Mouse (Mus musculus): ENCODE data around the gene Klc3.

DNA sequence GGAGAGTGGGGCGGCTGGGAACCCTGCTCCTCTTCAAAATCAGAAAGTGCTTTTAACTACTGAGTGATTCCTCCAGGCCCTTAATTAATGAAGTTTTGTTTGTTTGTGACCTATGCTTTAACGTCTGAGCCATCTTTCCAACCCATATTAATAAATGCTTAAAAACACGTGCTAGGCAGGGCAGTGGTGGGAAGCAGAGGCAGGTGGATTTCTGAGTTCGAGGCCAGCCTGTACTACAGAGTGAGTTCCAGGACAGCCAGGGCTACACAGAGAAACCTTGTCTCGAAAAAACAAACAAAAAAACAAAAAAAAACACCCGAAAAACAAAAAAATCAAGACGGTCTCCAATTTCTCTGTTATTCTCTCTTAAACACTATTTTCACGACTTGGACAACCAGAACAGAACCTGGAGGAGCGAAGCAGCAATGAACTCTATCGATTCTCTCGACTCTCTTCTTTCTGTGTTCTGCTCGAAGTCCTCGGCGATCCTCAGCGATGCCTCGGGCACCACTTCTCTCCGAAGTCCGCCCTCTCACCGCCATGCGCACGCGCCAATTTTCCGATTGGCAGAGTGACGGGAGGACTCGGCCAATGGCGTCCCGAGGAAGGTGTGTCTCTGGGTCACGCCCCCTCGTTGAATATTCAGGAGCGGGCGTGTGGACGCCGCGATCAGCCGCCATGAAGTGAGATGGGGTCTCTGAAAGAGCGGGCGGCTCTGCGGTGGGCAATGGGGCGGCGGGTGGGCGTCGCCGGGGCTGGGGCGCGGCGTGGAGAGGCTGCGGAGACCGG lies 22.3 kb downstream of the Klc3 start, which contains the start of gene Ercc2:
- TF ChIP-seq EP300 (IDR thresholded peaks at IDR 0.05; ENCODE audit: low read length) (no peak), CTCF (conservative IDR thresholded peaks at IDR 0.05 in 1 of 2, IDR thresholded peaks at IDR 0.05 in 1 of 2; ENCODE audit: low read depth in 2 of 2, low read length in 2 of 2) (no peak), POLR2A (IDR thresholded peaks at IDR 0.05; ENCODE audit: low read depth, low read length) (peak; percentile 69), ELF1 (IDR thresholded peaks at IDR 0.05; ENCODE audit: low read depth, low read length) (peak; percentile 71), ZNF384 (IDR thresholded peaks at IDR 0.05; ENCODE audit: low read depth, low read length) (no peak), JUND (conservative IDR thresholded peaks at IDR 0.05; ENCODE audit: low read depth, low read length) (no peak)
